Mouse (Mus musculus): ENCODE measurements around the gene Pip5k1b. TPM values are rescaled to one million over a fixed set of nuclear protein-coding genes. Genes with fewer than 3 reads are reported as not detected.

The Pip5k1b gene
- polyA plus RNA-seq, 1 experiment from 2014 or later, result 1.8 TPM

DNA sequence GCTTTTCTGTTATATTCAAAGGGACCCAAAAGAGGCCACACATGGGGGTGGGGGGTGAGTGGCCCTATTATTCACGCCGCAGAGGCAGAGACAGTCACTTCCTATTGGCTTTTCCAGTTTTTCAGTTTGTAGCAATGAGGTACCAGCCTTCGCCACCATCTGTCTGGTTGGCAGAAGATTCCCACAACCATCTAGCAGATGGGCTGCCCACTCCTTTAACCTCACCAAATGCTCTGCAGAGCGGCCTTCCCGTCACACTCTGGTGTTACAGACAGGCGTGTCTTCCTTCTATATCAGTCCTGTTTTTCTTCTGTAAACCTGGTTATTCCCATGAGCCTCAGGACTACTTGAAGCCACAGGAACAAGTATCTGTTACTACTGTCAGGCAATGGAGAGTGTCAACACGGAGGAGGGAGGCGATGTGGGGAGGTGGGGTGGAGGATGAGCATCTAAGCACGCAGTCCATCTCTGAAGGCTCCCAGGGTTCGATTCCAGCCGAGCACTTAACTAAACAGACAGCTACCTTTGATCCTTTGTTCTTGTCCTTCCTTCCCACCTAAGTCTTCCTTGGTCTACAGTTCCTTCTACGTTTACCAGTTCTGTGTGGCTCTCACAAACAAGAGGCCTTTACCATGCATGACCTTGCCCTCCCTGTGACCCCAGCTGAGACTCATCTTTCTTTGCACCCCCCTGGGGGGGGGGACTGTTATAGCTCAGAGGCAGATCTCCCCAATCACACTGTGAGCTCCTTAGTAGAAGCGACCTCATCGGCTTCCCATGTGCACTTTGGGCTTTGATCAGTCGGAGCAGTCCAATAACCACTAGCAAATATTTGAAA, 32.0 kb downstream of the Pip5k1b start:
- Histone ChIP-seq H3K4me2 (ENCODE audit: low read length) (no peak overlapping the region), H3K4me3 (replicated peaks; ENCODE audit: low read length) (no peak overlapping the region), H3K27ac (ENCODE audit: low read length) (no peak overlapping the region), H3K27me3 (replicated peaks; ENCODE audit: control insufficient read depth, insufficient read depth, low read length) (no peaks in the 10 kb centered on the region), H3K4me1 (replicated peaks; ENCODE audit: control insufficient read depth, insufficient read depth, low read length) (no peaks in the 10 kb centered on the region), H3K9me3 (ENCODE audit: control insufficient read depth, low read length) (no peaks in the 10 kb centered on the region), H3K36me3 (ENCODE audit: control insufficient read depth, insufficient read depth) (no peaks in the 10 kb centered on the region), H3K9ac (replicated peaks; ENCODE audit: low read depth, low read length) (no peak overlapping the region)
- 67% methylated on average over 15 of the region's 15 CpGs for WGBS
- 0 out of 2 replicates have a peak, but pooled peaks have one; percentile 40 for ATAC-seq

DNA sequence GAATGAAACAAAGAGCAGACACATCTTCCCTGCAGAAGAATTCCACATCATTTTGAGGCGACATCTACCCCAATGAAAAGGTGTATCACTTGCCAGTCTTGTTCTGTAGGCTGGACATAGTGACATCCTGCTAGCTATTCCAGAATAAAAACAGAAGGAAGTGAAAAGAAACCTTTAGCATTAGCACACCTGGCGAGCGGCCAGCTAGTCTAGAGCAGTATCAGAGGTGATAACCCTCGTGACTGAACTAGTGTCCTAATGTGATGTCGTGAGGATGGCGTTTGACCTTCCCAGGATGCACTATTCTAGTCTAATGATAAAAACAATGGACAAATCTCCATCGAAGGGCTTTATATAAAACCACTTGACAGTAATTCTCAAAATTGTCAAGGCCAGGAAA, 33.7 kb downstream of the Pip5k1b start:
- no peak overlapping the region for H3K4me3 ChIP-seq (replicated peaks; ENCODE audit: low read length)
- H3K36me3 ChIP-seq (ENCODE audit: control insufficient read depth, insufficient read depth), result no peaks in the 10 kb centered on the region
- no peaks in the 10 kb centered on the region for H3K27me3 ChIP-seq (replicated peaks; ENCODE audit: control insufficient read depth, insufficient read depth, low read length)
- 89% methylated on average over 7 of the region's 7 CpGs for WGBS
- H3K4me2 ChIP-seq (ENCODE audit: low read length), result no peak overlapping the region
- no peak overlapping the region for H3K27ac ChIP-seq (ENCODE audit: low read length)
- no peaks in the 10 kb centered on the region for H3K4me1 ChIP-seq (replicated peaks; ENCODE audit: control insufficient read depth, insufficient read depth, low read length)
- no peak overlapping the region for H3K9ac ChIP-seq (replicated peaks; ENCODE audit: low read depth, low read length)
- no peak for ATAC-seq
- no peaks in the 10 kb centered on the region for H3K9me3 ChIP-seq (ENCODE audit: control insufficient read depth, low read length)

DNA sequence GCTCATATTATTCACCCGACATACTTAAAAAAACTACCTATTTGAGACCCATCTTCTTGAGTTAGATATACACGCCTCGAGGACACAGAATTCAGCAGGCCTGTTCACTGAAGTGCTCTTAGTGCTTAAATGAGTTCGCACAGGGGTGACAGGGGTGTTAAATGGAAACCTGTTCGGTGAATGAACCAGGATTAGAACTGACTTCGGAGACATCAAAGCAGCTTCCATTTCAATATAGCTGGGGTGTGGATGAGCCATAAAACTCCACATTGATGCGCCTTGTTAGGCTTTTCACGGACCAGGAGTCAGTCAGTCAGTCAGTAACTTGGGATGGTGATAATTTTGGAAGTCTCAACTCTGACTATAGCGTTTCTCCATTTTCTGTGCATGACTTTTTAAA, 34.5 kb downstream of the Pip5k1b start:
- Histone ChIP-seq H3K4me2 (ENCODE audit: low read length) (no peak overlapping the region), H3K9ac (replicated peaks; ENCODE audit: low read depth, low read length) (no peak overlapping the region), H3K27ac (ENCODE audit: low read length) (no peak overlapping the region), H3K4me3 (replicated peaks; ENCODE audit: low read length) (no peak overlapping the region), H3K9me3 (ENCODE audit: control insufficient read depth, low read length) (no peaks in the 10 kb centered on the region), H3K36me3 (ENCODE audit: control insufficient read depth, insufficient read depth) (no peaks in the 10 kb centered on the region), H3K27me3 (replicated peaks; ENCODE audit: control insufficient read depth, insufficient read depth, low read length) (no peaks in the 10 kb centered on the region), H3K4me1 (replicated peaks; ENCODE audit: control insufficient read depth, insufficient read depth, low read length) (no peaks in the 10 kb centered on the region)
- ATAC-seq, result no peak
- 89% methylated on average over 9 of the region's 9 CpGs for WGBS

DNA sequence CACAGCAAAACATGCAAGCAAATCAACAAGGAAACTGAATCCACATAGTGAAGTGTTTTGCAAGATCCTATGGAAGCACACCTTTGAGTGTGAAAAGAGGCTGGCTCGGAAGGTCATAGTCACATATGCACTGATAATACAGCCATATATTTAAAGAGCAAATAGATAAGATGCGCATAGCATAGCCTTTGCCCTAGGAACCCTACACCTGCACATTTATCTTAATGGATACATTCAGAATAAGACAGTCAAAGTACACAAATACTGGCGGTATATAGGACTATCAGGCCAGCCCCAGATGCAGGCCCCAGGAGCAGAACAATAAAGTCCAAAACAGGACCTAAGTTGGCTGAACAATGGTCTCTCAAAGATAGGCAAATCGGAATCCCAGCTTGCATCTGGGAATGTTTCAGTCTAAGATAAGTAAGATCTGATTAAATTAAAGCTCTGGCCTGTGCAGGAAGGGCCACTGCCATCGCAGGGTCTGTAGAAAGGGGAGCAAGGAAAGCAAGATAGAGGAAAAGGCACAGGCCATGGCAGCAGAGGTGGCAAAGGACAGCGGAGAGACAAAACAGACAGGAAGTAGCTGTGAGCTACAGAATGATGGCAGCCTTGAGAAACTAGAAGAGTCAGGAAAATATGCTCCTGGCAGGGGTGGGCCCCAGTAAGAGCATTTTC, 35.8 kb downstream of the Pip5k1b start:
- ATAC-seq, result no peak
- no peaks in the 10 kb centered on the region for H3K9me3 ChIP-seq (ENCODE audit: control insufficient read depth, low read length)
- no peak overlapping the region for H3K27ac ChIP-seq (ENCODE audit: low read length)
- no peaks in the 10 kb centered on the region for H3K4me1 ChIP-seq (replicated peaks; ENCODE audit: control insufficient read depth, insufficient read depth, low read length)
- no peak overlapping the region for H3K4me3 ChIP-seq (replicated peaks; ENCODE audit: low read length)
- no peak overlapping the region for H3K4me2 ChIP-seq (ENCODE audit: low read length)
- no peaks in the 10 kb centered on the region for H3K27me3 ChIP-seq (replicated peaks; ENCODE audit: control insufficient read depth, insufficient read depth, low read length)
- H3K9ac ChIP-seq (replicated peaks; ENCODE audit: low read depth, low read length), result no peak overlapping the region
- no peaks in the 10 kb centered on the region for H3K36me3 ChIP-seq (ENCODE audit: control insufficient read depth, insufficient read depth)
- 94% methylated on average over 6 of the region's 6 CpGs for WGBS

DNA sequence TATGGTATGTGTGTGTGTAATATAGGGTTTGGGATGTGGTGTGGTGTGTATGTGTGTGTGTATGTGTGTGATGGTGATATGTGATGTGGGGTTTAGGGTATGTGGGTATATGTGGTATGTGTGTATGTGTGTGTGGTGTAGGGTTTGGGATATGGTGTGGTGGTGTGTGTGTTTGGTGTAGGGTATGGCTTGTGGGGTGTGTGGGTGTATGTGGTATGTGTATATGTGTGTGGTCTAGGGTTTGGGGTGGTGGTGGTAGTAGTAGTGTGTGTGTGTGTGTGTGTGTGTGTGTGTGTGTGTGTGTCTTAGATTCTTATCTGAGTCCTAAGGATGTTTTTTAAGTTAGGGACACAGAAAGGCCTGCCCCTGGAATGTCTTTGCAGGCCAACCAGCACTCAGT, 37.3 kb downstream of the Pip5k1b start:
- Histone ChIP-seq H3K36me3 (ENCODE audit: control insufficient read depth, insufficient read depth) (no peaks in the 10 kb centered on the region), H3K4me2 (ENCODE audit: low read length) (no peak overlapping the region), H3K4me1 (replicated peaks; ENCODE audit: control insufficient read depth, insufficient read depth, low read length) (no peaks in the 10 kb centered on the region), H3K9me3 (ENCODE audit: control insufficient read depth, low read length) (no peaks in the 10 kb centered on the region), H3K27ac (ENCODE audit: low read length) (no peak overlapping the region), H3K9ac (replicated peaks; ENCODE audit: low read depth, low read length) (no peak overlapping the region), H3K27me3 (replicated peaks; ENCODE audit: control insufficient read depth, insufficient read depth, low read length) (no peaks in the 10 kb centered on the region), H3K4me3 (replicated peaks; ENCODE audit: low read length) (no peak overlapping the region)
- no peak for ATAC-seq

DNA sequence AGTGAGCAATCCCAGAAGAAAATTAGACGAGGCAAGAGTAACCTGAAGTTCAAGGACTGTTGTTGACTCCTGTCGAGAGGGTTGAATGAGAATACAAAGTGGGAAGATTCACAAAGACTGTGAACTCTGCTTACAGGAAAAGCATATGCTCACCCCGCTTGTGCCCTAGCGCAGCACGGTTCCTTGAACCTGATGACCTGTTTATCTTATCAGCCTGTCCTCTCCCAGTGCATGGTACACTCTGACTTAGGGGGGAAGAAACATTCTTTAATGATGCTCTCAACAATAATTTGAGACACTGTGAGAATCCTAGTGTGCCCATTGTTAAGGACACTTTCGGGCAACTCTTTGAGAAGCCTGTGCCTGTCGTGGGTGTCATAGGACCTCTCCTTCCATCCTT, 38.6 kb downstream of the Pip5k1b start:
- Histone ChIP-seq H3K9me3 (ENCODE audit: control insufficient read depth, low read length) (no peaks in the 10 kb centered on the region), H3K27me3 (replicated peaks; ENCODE audit: control insufficient read depth, insufficient read depth, low read length) (no peaks in the 10 kb centered on the region), H3K4me2 (ENCODE audit: low read length) (no peak overlapping the region), H3K9ac (replicated peaks; ENCODE audit: low read depth, low read length) (no peak overlapping the region), H3K4me3 (replicated peaks; ENCODE audit: low read length) (no peak overlapping the region), H3K27ac (ENCODE audit: low read length) (no peak overlapping the region), H3K4me1 (replicated peaks; ENCODE audit: control insufficient read depth, insufficient read depth, low read length) (no peaks in the 10 kb centered on the region), H3K36me3 (ENCODE audit: control insufficient read depth, insufficient read depth) (no peaks in the 10 kb centered on the region)
- no peak for ATAC-seq
- 87% methylated on average over 7 of the region's 7 CpGs for WGBS

DNA sequence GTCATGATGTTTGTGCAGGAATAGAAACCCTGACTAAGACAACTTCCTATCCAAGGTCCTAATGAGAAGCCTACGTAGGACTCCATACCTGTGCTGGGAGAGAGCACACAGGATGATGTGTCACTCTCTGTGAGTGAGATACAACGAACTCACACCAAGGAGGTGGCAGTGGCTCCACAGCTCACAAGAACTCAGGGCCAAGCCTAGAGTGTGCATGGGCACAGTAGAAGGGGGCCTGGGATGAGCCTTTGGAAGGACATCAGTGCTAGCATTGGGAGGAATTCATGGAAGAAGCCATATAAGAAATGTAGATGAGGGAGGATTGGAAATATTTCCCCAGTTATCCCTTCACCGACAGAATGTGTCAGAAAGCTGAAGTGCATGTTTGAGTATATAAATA, 39.7 kb downstream of the Pip5k1b start:
- H3K36me3 ChIP-seq (ENCODE audit: control insufficient read depth, insufficient read depth), result no peaks in the 10 kb centered on the region
- no peak for ATAC-seq

DNA sequence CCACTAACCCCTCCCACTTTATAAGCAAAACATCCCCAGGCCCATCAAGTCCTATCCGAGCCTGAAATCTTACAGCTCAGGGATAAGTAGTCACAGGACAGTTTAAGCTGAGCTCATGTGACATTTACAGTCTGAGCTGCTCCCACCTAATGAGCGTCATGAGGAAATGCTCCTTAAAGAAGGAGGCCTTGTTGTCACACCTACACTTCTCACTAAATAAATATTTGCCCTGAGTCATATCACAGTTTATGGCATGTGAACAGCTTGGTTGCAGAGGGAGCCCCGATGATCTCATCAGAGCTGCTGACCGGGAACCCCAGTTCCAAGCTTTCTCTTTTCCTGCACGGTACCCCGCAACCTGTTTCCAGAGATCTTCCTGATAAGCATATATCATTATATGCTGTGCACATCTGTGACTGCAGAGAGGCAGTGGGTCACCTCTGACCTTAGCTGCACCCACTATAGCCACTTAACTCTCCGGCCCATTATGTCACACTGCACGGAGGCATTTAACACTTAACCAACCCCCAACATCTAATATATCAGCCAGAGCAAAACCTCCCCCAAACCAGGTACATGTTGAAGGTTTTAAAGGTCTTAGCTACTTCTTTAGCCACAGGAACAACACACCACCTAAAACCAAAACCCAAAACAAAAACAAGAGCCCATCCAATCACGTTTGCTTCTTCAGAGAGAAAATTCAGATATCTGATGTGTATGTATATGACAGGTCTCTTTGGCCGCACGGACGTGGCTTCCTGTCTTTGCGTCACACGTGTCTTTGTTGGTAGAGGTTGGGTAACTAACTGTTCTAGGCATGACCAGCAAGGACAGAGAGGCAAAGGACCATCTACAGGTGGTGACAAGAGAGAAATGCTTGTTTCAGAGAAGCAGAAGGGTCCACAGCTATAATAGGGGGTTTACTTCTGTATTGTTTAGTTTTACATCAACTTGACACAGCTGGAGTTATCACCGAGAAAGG, 40.7 kb downstream of the Pip5k1b start:
- Histone ChIP-seq H3K4me1 (replicated peaks; ENCODE audit: control insufficient read depth, insufficient read depth, low read length) (no peaks in the 10 kb centered on the region), H3K4me3 (replicated peaks; ENCODE audit: low read length) (no peak overlapping the region), H3K27me3 (replicated peaks; ENCODE audit: control insufficient read depth, insufficient read depth, low read length) (no peaks in the 10 kb centered on the region), H3K9ac (replicated peaks; ENCODE audit: low read depth, low read length) (no peak overlapping the region), H3K27ac (ENCODE audit: low read length) (no peak overlapping the region), H3K4me2 (ENCODE audit: low read length) (no peak overlapping the region), H3K9me3 (ENCODE audit: control insufficient read depth, low read length) (no peaks in the 10 kb centered on the region), H3K36me3 (ENCODE audit: control insufficient read depth, insufficient read depth) (no peaks in the 10 kb centered on the region)
- no peak for ATAC-seq
- 89% methylated on average over 15 of the region's 15 CpGs for WGBS

More for the DNA sequence above, 39.7 kb downstream of the Pip5k1b start:
- Histone ChIP-seq H3K4me3 (replicated peaks; ENCODE audit: low read length) (no peak overlapping the region), H3K27ac (ENCODE audit: low read length) (no peak overlapping the region), H3K9ac (replicated peaks; ENCODE audit: low read depth, low read length) (no peak overlapping the region), H3K4me1 (replicated peaks; ENCODE audit: control insufficient read depth, insufficient read depth, low read length) (no peaks in the 10 kb centered on the region), H3K27me3 (replicated peaks; ENCODE audit: control insufficient read depth, insufficient read depth, low read length) (no peaks in the 10 kb centered on the region), H3K4me2 (ENCODE audit: low read length) (no peak overlapping the region), H3K9me3 (ENCODE audit: control insufficient read depth, low read length) (no peaks in the 10 kb centered on the region)
- WGBS, result 86% methylated on average over 3 of the region's 3 CpGs

Data from forebrain, embryonic 16.5 days (tissue).